10 mouse cellular contexts compared by ENCODE assay signal in genomic region chr9:103422847-103423246, GRCm38 (mm10). TPM values are rescaled to one million over a fixed set of nuclear protein-coding genes. Genes with fewer than 3 reads are reported as not detected.
A peak's percentile ranks its signal among the peaks of the same experiment; 100 is the strongest.
DNase-seq lines count a peak whose midpoint lies in the region; ATAC-seq and TF ChIP-seq lines count a peak whose summit lies in the region.
"Had no signal": no experiment of that assay in that cellular context is flagged by ENCODE, and none has a peak within 500 bp of the region (broad histone marks: within the 10 kb centered on the region; RNA-seq: fewer than 3 reads in every experiment).

No protein-coding gene starts in this region.

- no peaks in the 10 kb centered on the region for H3K27me3 ChIP-seq in hindbrain, embryonic 13.5 days
- no peaks in the 10 kb centered on the region for H3K27me3 ChIP-seq in hindbrain, embryonic 11.5 days (ENCODE audit: control insufficient read depth, insufficient read depth, low read length)
- H3K27me3 ChIP-seq in forebrain, postnatal 0 days (ENCODE audit: insufficient read depth, low read length) = no peaks in the 10 kb centered on the region
- H3K27me3 ChIP-seq in small intestine, adult 2 months (ENCODE audit: control insufficient read depth, insufficient read depth, low read length) = no peaks in the 10 kb centered on the region
- H3K27me3 ChIP-seq in kidney, embryonic 14.5 days (ENCODE audit: control insufficient read depth, insufficient read depth, low read length) = no peaks in the 10 kb centered on the region

- TF ChIP-seq POLR2A in small intestine, adult 2 months (IDR thresholded peaks at IDR 0.05; ENCODE audit: low read depth, low read length) = no peak

- no peak for TF ChIP-seq CTCF in forebrain, postnatal 0 days (IDR thresholded peaks at IDR 0.05; ENCODE audit: low read depth)
- no peak for TF ChIP-seq CTCF in small intestine, adult 2 months (IDR thresholded peaks at IDR 0.05; ENCODE audit: extremely low read depth, insufficient read length, insufficient replicate concordance, low read depth, low read length)

- no peaks in the 10 kb centered on the region for H3K36me3 ChIP-seq in hindbrain, embryonic 13.5 days
- no peaks in the 10 kb centered on the region for H3K36me3 ChIP-seq in hindbrain, embryonic 11.5 days (ENCODE audit: control insufficient read depth, insufficient read depth, low read length)
- H3K36me3 ChIP-seq in forebrain, postnatal 0 days (ENCODE audit: insufficient read depth) = no peaks in the 10 kb centered on the region
- H3K36me3 ChIP-seq in small intestine, adult 2 months (ENCODE audit: control insufficient read depth, insufficient read depth, low read length) = no peaks in the 10 kb centered on the region
- H3K36me3 ChIP-seq in kidney, embryonic 14.5 days (ENCODE audit: control insufficient read depth, insufficient read depth, low read length) = no peaks in the 10 kb centered on the region

- no peak overlapping the region for H3K4me3 ChIP-seq in hindbrain, embryonic 13.5 days
- no peak overlapping the region for H3K4me3 ChIP-seq in hindbrain, embryonic 11.5 days (ENCODE audit: low read depth, low read length)
- H3K4me3 ChIP-seq in forebrain, postnatal 0 days (ENCODE audit: low read depth, low read length) = no peak overlapping the region
- no peak overlapping the region for H3K4me3 ChIP-seq in small intestine, adult 2 months (ENCODE audit: low read depth, low read length)
- H3K4me3 ChIP-seq in kidney, embryonic 14.5 days (ENCODE audit: low read length) = no peak overlapping the region

- no peaks in the 10 kb centered on the region for H3K9me3 ChIP-seq in hindbrain, embryonic 13.5 days
- H3K9me3 ChIP-seq in hindbrain, embryonic 11.5 days (ENCODE audit: control insufficient read depth, low read length) = no peaks in the 10 kb centered on the region
- H3K9me3 ChIP-seq in forebrain, postnatal 0 days (ENCODE audit: low read length) = no peaks in the 10 kb centered on the region
- no peaks in the 10 kb centered on the region for H3K9me3 ChIP-seq in kidney, embryonic 14.5 days (ENCODE audit: control insufficient read depth, low read length)

- DNase-seq in hindbrain, embryonic 11.5 days (ENCODE audit: low spot score) = no peak
- peak; percentile 14 for DNase-seq in cerebellum, adult 18-20 months
- peak; percentile 71 for DNase-seq in forebrain, postnatal 0 days
- DNase-seq in embryo, embryonic 10 days (ENCODE audit: low spot score) = no peak
- DNase-seq in heart, adult 18-20 months = no peak

- H3K4me1 ChIP-seq in hindbrain, embryonic 13.5 days (replicated peaks) = peaks cover 25% of the 10 kb centered on the region
- no peaks in the 10 kb centered on the region for H3K4me1 ChIP-seq in hindbrain, embryonic 11.5 days (replicated peaks; ENCODE audit: control insufficient read depth, insufficient read depth, low read length)
- H3K4me1 ChIP-seq in forebrain, postnatal 0 days (ENCODE audit: insufficient read depth) = peaks cover 8% of the 10 kb centered on the region; the same call in 1 of the 2 replicates
- no peaks in the 10 kb centered on the region for H3K4me1 ChIP-seq in small intestine, adult 2 months (ENCODE audit: control insufficient read depth, insufficient read depth, insufficient read length, low read length)
- H3K4me1 ChIP-seq in kidney, embryonic 14.5 days (ENCODE audit: control insufficient read depth, insufficient read depth, low read length) = no peaks in the 10 kb centered on the region

- WGBS in hindbrain, embryonic 13.5 days = 53% methylated on average over 18 of the region's 18 CpGs
- 70% methylated on average over 18 of the region's 18 CpGs for WGBS in hindbrain, embryonic 11.5 days
- WGBS in forebrain, postnatal 0 days = 34% methylated on average over 18 of the region's 18 CpGs
- WGBS in small intestine, adult 2 months = 66% methylated on average over 18 of the region's 18 CpGs
- WGBS in kidney, embryonic 14.5 days = 57% methylated on average over 18 of the region's 18 CpGs

- H3K27ac ChIP-seq in hindbrain, embryonic 13.5 days = peak overlapping the region; percentile 32; the same call in 1 of the 2 replicates
- H3K27ac ChIP-seq in hindbrain, embryonic 11.5 days (ENCODE audit: low read depth, low read length) = no peak overlapping the region
- H3K27ac ChIP-seq in forebrain, postnatal 0 days (ENCODE audit: low read depth, low read length) = no peak overlapping the region
- H3K27ac ChIP-seq in small intestine, adult 2 months (ENCODE audit: insufficient read depth, low read depth, low read length) = peak overlapping the region; percentile 45; the same call in 1 of the 2 replicates
- H3K27ac ChIP-seq in kidney, embryonic 14.5 days (ENCODE audit: low read depth, low read length) = no peak overlapping the region

- H3K9ac ChIP-seq in hindbrain, embryonic 13.5 days = no peak overlapping the region
- no peak overlapping the region for H3K9ac ChIP-seq in hindbrain, embryonic 11.5 days (ENCODE audit: low read depth, low read length)
- no peak overlapping the region for H3K9ac ChIP-seq in forebrain, postnatal 0 days
- H3K9ac ChIP-seq in kidney, embryonic 14.5 days (ENCODE audit: low read depth, low read length) = no peak overlapping the region

- 0 out of 2 replicates have a peak, but pooled peaks have one; percentile 46 for ATAC-seq in hindbrain, embryonic 13.5 days (ENCODE audit: low FRiP score)
- no peak for ATAC-seq in hindbrain, embryonic 11.5 days (ENCODE audit: low FRiP score)
- peak; percentile 72 for ATAC-seq in forebrain, postnatal 0 days
- ATAC-seq in kidney, embryonic 14.5 days (ENCODE audit: low FRiP score, low TSS enrichment) = no peak

- H3K4me2 ChIP-seq in hindbrain, embryonic 13.5 days = peak overlapping the region; percentile 8; the same call in 1 of the 2 replicates
- no peak overlapping the region for H3K4me2 ChIP-seq in hindbrain, embryonic 11.5 days (replicated peaks; ENCODE audit: low read depth, low read length)
- peak overlapping the region; percentile 24; the same call in 1 of the 2 replicates for H3K4me2 ChIP-seq in forebrain, postnatal 0 days (ENCODE audit: low read depth)
- H3K4me2 ChIP-seq in kidney, embryonic 14.5 days (replicated peaks; ENCODE audit: low read depth, low read length) = no peak overlapping the region

RNA-seq across cellular contexts. Expression of gene Cdv3, which starts 57.2 kb away (rescaled TPM):
- 80.9 and 84.4 TPM in 2 replicates for polyA plus RNA-seq in hindbrain, embryonic 13.5 days (2015; fragmentation: Nextera tagmentation; extraction: Ambion mirVana)
- polyA plus RNA-seq in hindbrain, embryonic 11.5 days (2014; fragmentation: Nextera tagmentation; extraction: Ambion mirVana) = 105 and 135 TPM in 2 replicates
- total RNA-seq in forebrain, postnatal 0 days (2014; rRNA removed) = 105 and 126 TPM in 2 replicates
- 84.3 and 89.1 TPM in 2 replicates for polyA plus RNA-seq in forebrain, postnatal 0 days (2015; fragmentation: Nextera tagmentation; extraction: Ambion mirVana)
- polyA plus RNA-seq in small intestine, adult 2 months (2012; rRNA removed) = 24.4 and 60.1 TPM in 2 replicates
- polyA plus RNA-seq in kidney, embryonic 14.5 days (2014; fragmentation: Nextera tagmentation; extraction: Ambion mirVana) = 82.9 and 114 TPM in 2 replicates
- total RNA-seq in heart, adult 18-20 months (2021) = 100 to 1,000 TPM; 136 to 151 TPM

RNA-seq across cellular contexts. Expression of gene Bfsp2, which starts 57.4 kb away (rescaled TPM):
- 3.1 and 4.5 TPM in 2 replicates for polyA plus RNA-seq in hindbrain, embryonic 13.5 days (2015; fragmentation: Nextera tagmentation; extraction: Ambion mirVana)
- polyA plus RNA-seq in hindbrain, embryonic 11.5 days (2014; fragmentation: Nextera tagmentation; extraction: Ambion mirVana) = 0.54 and 2.1 TPM in 2 replicates
- 1.5 and 2.6 TPM in 2 replicates for total RNA-seq in forebrain, postnatal 0 days (2014; rRNA removed)
- 1.9 and 2.4 TPM in 2 replicates for polyA plus RNA-seq in forebrain, postnatal 0 days (2015; fragmentation: Nextera tagmentation; extraction: Ambion mirVana)
- 0.18 and 1.1 TPM in 2 replicates for polyA plus RNA-seq in small intestine, adult 2 months (2012; rRNA removed)
- polyA plus RNA-seq in kidney, embryonic 14.5 days (2014; fragmentation: Nextera tagmentation; extraction: Ambion mirVana) = 0.60 and 0.70 TPM in 2 replicates
- total RNA-seq in heart, adult 18-20 months (2021) = 1 to 10 TPM in 1 of 2 experiments, under 1 TPM in 1; 0.84 to 1.2 TPM
- total RNA-seq: adrenal gland, adult 18-20 months; liver, adult 2 months had no signal

Comparison
In these comparisons a context has a peak if more than half of its experiments do, and no peak if none do; other contexts are left out.
1. ATAC-seq: peak in hindbrain, embryonic 13.5 days (single experiment) and forebrain, postnatal 0 days (single experiment); none in hindbrain, embryonic 11.5 days (single experiment) and kidney, embryonic 14.5 days (single experiment).
2. H3K27ac ChIP-seq: peak in hindbrain, embryonic 13.5 days (single experiment) and small intestine, adult 2 months (single experiment); none in hindbrain, embryonic 11.5 days (single experiment), forebrain, postnatal 0 days (single experiment) and kidney, embryonic 14.5 days (single experiment).
3. H3K4me2 ChIP-seq: peak in hindbrain, embryonic 13.5 days (single experiment) and forebrain, postnatal 0 days (single experiment); none in hindbrain, embryonic 11.5 days (single experiment) and kidney, embryonic 14.5 days (single experiment).
4. DNase-seq: peak in cerebellum, adult 18-20 months (2 of 2) and forebrain, postnatal 0 days (single experiment); none in hindbrain, embryonic 11.5 days (single experiment), embryo, embryonic 10 days (single experiment) and heart, adult 18-20 months (0 of 2).